Mouse (Mus musculus): ENCODE data around the gene Itgax.

Gene Itgax

DNA sequence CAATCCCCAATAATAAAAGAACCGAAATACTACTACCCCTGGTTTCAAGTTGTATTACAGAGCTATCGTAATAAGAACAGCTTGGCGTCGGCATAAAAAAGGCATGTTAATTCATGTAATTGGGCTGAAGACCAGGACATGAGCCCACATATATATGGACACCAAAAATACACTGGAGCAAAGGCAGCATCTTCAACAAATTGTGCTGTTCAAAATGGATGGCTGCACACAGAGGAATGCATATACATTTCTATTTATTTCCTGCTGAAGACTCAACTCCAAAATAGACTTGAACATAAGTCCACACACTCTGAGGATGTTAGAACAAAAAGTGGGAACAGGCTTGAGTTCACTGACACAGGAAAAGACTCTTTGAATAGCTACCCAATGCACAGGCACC lies 34.7 kb downstream of the Itgax start:
- DNase-seq (ENCODE audit: low spot score): no peak

DNA sequence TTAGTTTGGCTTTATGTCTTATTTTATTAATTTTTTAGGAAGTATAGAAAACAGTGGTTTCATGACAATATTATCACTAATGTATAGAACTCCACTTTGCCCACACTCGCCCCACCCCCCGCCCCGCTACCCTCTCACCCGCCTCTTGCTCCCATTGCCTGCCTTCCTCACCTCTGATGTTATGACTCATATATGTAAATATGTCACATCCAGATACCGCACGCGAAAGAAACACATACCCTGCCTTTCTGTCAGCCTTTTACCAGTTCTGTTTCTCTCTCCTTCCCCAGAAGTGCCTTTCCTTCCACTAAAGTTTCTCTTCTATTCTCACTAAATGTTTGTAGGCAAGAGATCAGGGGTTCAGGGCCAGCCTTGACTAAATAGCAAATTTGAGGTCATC lies 37.0 kb downstream of the Itgax start:
- DNase-seq (ENCODE audit: low spot score): no peak

DNA sequence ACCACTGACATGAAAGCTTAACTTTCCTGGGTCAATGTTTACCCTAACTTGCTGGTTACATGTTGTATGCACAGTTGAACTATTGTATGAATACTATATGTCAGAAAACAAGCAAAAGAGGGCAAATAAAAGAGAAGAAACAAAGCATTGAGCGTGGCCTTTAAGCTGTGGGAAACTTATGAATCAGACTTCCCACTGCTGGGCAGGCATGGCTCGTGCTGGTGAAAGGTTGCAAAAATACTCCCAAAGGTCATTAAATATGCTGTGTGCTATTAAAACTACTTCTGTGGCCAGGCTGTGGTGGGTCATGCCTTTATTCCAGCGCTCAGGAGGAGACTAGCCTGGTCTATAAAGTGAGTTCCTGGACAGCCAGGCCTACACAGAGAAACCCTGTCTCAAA lies 40.6 kb downstream of the Itgax start:
- no peak for DNase-seq (ENCODE audit: low spot score)

DNA sequence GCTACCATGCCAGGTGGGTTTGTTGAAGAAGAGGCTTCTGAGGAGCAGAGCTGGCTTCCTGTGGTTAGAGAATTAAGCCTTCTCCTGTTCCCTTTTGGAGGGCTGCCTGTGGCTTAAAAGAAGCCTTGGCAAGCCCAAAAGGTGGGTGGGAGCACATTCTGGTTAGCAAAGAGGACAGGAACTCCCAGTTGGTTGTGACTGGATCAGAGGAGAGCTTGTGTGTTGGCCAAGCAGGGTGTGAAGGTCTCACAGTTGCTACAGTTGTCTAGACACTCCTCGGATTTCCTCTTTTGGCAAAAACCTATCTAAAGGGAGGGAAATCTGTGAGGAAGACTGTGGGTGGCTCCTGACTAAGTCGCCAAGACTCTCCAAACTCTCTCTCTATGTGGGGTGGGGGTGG lies 49.0 kb downstream of the Itgax start:
- DNase-seq (ENCODE audit: low spot score): no peak

DNA sequence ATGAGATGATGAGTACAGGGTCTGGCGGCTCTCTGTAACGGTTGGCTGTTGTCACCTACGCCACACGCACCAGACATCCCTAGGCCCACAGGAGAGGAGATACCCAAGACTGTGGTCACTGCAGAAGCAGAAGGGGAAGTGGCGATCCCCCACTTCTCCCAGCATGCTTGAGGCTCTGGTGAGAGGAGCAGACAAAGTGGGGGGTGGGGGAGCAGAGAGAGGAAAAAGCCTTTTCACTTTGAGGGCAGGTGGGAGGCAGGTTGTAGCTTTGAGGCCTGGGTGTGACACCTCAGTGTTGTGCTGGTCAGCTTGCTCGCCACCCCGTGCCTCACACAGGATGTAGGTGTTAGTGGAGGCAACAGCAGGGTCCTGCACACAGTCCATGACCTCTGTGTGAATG lies 50.8 kb downstream of the Itgax start:
- DNase-seq (ENCODE audit: low spot score): no peak

DNA sequence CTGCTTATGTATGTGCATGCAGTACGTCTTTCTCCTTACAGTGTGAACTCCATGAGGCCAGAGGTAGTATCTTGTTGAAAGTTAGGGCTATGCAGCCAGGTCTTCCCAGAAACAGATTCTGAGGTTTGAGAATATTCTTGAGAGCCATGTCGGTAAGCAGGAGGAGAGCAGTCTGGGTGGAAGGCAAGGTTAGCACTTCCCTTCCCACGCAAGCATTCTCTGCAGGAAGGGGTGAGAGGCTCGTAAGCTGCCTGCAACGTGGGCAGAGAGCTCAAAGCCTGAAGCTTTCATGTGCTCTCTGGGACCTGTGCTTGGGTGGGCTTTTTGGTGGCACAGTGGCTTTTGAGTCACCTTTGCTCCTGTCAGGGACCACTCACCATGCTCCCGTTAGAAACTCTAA lies 51.2 kb downstream of the Itgax start:
- no peak for DNase-seq (ENCODE audit: low spot score)

DNA sequence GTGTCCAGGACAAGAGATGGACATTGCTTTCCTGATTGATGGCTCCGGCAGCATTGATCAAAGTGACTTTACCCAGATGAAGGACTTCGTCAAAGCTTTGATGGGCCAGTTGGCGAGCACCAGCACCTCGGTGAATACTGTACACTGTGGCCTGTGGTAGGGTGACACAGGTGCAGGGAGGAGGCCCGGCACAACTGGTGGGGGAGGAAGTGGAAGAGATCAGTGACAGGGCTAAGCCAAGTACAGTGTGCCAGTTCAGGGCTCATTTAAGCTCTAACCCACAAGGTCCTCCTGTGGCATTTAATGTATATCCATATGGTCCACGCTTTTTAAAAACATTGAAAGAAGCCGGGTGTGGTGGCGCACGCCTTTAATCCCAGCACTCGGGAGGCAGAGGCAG lies 52.3 kb downstream of the Itgax start:
- no peak for DNase-seq (ENCODE audit: low spot score)

Data from retina, embryonic 14.5 days (tissue).